Mouse (Mus musculus): ENCODE results near the gene Ippk. TPM values are rescaled to one million over a fixed set of nuclear protein-coding genes. Genes with fewer than 3 reads are reported as not detected.

Gene Ippk
- polyA plus RNA-seq, 1 experiment = 4.5 TPM

GRCm38 (mm10) chr13:49374730-49375129, 46.3 kb upstream of the Ippk start:
- Histone ChIP-seq H3K27me3 (ENCODE audit: control insufficient read depth, insufficient read depth, insufficient read length) (no peaks in the 10 kb centered on the region), H3ac (ENCODE audit: control insufficient read depth, insufficient read length) (no peak overlapping the region), H3K4me2 (ENCODE audit: low read depth) (no peak overlapping the region), H3K79me2 (ENCODE audit: control insufficient read depth, insufficient read depth) (peaks cover 55% of the 10 kb centered on the region), H3K36me3 (ENCODE audit: control insufficient read depth, insufficient read depth) (peaks cover 62% of the 10 kb centered on the region), H3K4me3 (no peak overlapping the region)
- TF ChIP-seq USF1 (IDR thresholded peaks at IDR 0.05; ENCODE audit: low read depth) = no peak
- no peak for TF ChIP-seq MYOD1 (IDR thresholded peaks at IDR 0.05; ENCODE audit: control insufficient read depth in 1 of 3, insufficient read length in 2 of 3, low read depth in 2 of 3)
- no peak for TF ChIP-seq POLR2AphosphoS2 (IDR thresholded peaks at IDR 0.05; ENCODE audit: insufficient read length, low read depth)
- no peak for TF ChIP-seq SRF (IDR thresholded peaks at IDR 0.05; ENCODE audit: control insufficient read depth, insufficient read length, low read depth)
- TF ChIP-seq E2F4 (IDR thresholded peaks at IDR 0.05; ENCODE audit: insufficient read depth) = no peak
- no peak for TF ChIP-seq POLR2A (IDR thresholded peaks at IDR 0.05; ENCODE audit: insufficient read length, low read depth)
- TF ChIP-seq TCF3 (IDR thresholded peaks at IDR 0.05; ENCODE audit: insufficient read length, low read depth) = no peak
- no peak for TF ChIP-seq TCF12 (IDR thresholded peaks at IDR 0.05; ENCODE audit: insufficient read depth, poor library complexity, severe bottlenecking)
- no peak for TF ChIP-seq MAX (IDR thresholded peaks at IDR 0.05; ENCODE audit: low read depth)

DNA sequence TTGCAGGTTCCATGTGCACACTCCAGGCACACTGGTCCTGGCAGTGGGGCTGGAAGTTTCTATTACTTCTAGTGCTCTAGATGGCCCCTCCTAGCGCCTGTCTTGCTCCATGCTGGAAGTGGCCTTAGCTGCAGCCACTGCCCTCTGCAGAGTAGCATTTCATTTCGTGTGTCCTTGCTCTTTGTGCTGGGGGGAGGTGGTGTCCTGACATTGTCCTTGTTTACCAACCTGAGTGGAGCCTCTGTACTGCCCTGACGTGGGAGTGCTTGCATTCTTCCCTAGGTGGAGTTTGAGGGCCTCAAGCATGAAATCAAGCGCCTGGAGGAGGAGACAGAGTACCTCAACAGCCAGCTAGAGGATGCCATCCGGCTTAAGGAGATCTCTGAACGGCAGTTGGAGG, 43.4 kb upstream of the Ippk start:
- no peaks in the 10 kb centered on the region for H3K27me3 ChIP-seq (ENCODE audit: control insufficient read depth, insufficient read depth, insufficient read length)
- TF ChIP-seq POLR2AphosphoS2 (IDR thresholded peaks at IDR 0.05; ENCODE audit: insufficient read length, low read depth) (no peak), SRF (IDR thresholded peaks at IDR 0.05; ENCODE audit: control insufficient read depth, insufficient read length, low read depth) (no peak), REST (IDR thresholded peaks at IDR 0.05; ENCODE audit: insufficient read depth, insufficient read length) (no peak), E2F4 (IDR thresholded peaks at IDR 0.05; ENCODE audit: insufficient read depth) (no peak), TCF3 (IDR thresholded peaks at IDR 0.05; ENCODE audit: insufficient read length, low read depth) (no peak)

DNA sequence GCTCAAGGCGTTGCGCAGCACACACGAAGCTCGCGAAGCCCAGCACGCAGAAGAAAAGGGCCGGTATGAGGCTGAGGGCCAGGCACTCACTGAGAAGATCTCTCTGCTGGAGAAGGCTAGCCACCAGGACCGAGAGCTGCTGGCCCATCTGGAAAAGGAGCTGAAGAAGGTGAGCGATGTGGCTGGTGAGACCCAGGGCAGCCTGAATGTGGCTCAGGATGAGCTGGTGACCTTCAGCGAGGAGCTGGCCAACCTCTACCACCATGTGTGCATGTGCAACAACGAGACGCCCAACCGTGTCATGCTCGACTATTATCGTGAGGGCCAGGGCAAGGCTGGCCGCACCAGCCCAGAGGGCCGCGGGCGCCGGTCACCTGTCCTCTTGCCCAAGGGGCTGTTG, 41.7 kb upstream of the Ippk start:
- H3K79me2 ChIP-seq (ENCODE audit: control insufficient read depth, insufficient read depth) = peaks cover 16% of the 10 kb centered on the region
- no peak overlapping the region for H3ac ChIP-seq (ENCODE audit: control insufficient read depth, insufficient read length)
- H3K4me3 ChIP-seq = no peak overlapping the region
- no peaks in the 10 kb centered on the region for H3K27me3 ChIP-seq (ENCODE audit: control insufficient read depth, insufficient read depth, insufficient read length)
- TF ChIP-seq TCF12 (IDR thresholded peaks at IDR 0.05; ENCODE audit: insufficient read depth, poor library complexity, severe bottlenecking) (no peak), POLR2AphosphoS2 (IDR thresholded peaks at IDR 0.05; ENCODE audit: insufficient read length, low read depth) (no peak), CEBPB (IDR thresholded peaks at IDR 0.05; ENCODE audit: insufficient read depth, poor library complexity, severe bottlenecking) (no peak), POLR2A (IDR thresholded peaks at IDR 0.05; ENCODE audit: insufficient read length, low read depth) (no peak), MYOD1 (IDR thresholded peaks at IDR 0.05; ENCODE audit: control insufficient read depth in 1 of 3, insufficient read length in 2 of 3, low read depth in 2 of 3) (no peak), MAX (IDR thresholded peaks at IDR 0.05; ENCODE audit: low read depth) (no peak), TCF3 (IDR thresholded peaks at IDR 0.05; ENCODE audit: insufficient read length, low read depth) (no peak), E2F4 (IDR thresholded peaks at IDR 0.05; ENCODE audit: insufficient read depth) (no peak), MYOG (IDR thresholded peaks at IDR 0.05; ENCODE audit: control insufficient read depth in 1 of 3, insufficient read depth in 1 of 3, insufficient read length in 2 of 3, low read depth in 2 of 3) (no peak), REST (IDR thresholded peaks at IDR 0.05; ENCODE audit: insufficient read depth, insufficient read length) (no peak), SRF (IDR thresholded peaks at IDR 0.05; ENCODE audit: control insufficient read depth, insufficient read length, low read depth) (no peak), USF1 (IDR thresholded peaks at IDR 0.05; ENCODE audit: low read depth) (no peak)
- H3K36me3 ChIP-seq (ENCODE audit: control insufficient read depth, insufficient read depth) = peaks cover 77% of the 10 kb centered on the region
- no peak overlapping the region for H3K4me2 ChIP-seq (ENCODE audit: low read depth)

More for the DNA sequence above, 43.4 kb upstream of the Ippk start:
- peaks cover 71% of the 10 kb centered on the region for H3K36me3 ChIP-seq (ENCODE audit: control insufficient read depth, insufficient read depth)
- peaks cover 33% of the 10 kb centered on the region for H3K79me2 ChIP-seq (ENCODE audit: control insufficient read depth, insufficient read depth)
- no peak overlapping the region for H3K4me3 ChIP-seq
- H3K4me2 ChIP-seq (ENCODE audit: low read depth) = no peak overlapping the region
- no peak overlapping the region for H3ac ChIP-seq (ENCODE audit: control insufficient read depth, insufficient read length)

- no peak overlapping the region for H3ac ChIP-seq (ENCODE audit: control insufficient read depth, insufficient read length)
- H3K79me2 ChIP-seq (ENCODE audit: control insufficient read depth, insufficient read depth) = peaks cover 4% of the 10 kb centered on the region
- peaks cover 67% of the 10 kb centered on the region for H3K36me3 ChIP-seq (ENCODE audit: control insufficient read depth, insufficient read depth)
- no peak overlapping the region for H3K4me2 ChIP-seq (ENCODE audit: low read depth)
- H3K27me3 ChIP-seq (ENCODE audit: control insufficient read depth, insufficient read depth, insufficient read length) = no peaks in the 10 kb centered on the region
- no peak for TF ChIP-seq MAX (IDR thresholded peaks at IDR 0.05; ENCODE audit: low read depth)
- TF ChIP-seq USF1 (IDR thresholded peaks at IDR 0.05; ENCODE audit: low read depth) = no peak
- TF ChIP-seq MYOG (IDR thresholded peaks at IDR 0.05; ENCODE audit: control insufficient read depth in 1 of 3, insufficient read depth in 1 of 3, insufficient read length in 2 of 3, low read depth in 2 of 3) = peak in 1 of 3 experiments; percentile 45
- no peak for TF ChIP-seq POLR2A (IDR thresholded peaks at IDR 0.05; ENCODE audit: insufficient read length, low read depth)
- peak; percentile 4 for TF ChIP-seq POLR2AphosphoS2 (IDR thresholded peaks at IDR 0.05; ENCODE audit: insufficient read length, low read depth)
- TF ChIP-seq MYOD1 (IDR thresholded peaks at IDR 0.05; ENCODE audit: control insufficient read depth in 1 of 3, insufficient read length in 2 of 3, low read depth in 2 of 3) = peak in 2 of 3 experiments; percentile 63 to 69
- TF ChIP-seq SRF (IDR thresholded peaks at IDR 0.05; ENCODE audit: control insufficient read depth, insufficient read length, low read depth) = no peak
- TF ChIP-seq CEBPB (IDR thresholded peaks at IDR 0.05; ENCODE audit: insufficient read depth, poor library complexity, severe bottlenecking) = no peak
- TF ChIP-seq TCF12 (IDR thresholded peaks at IDR 0.05; ENCODE audit: insufficient read depth, poor library complexity, severe bottlenecking) = no peak
- no peak for TF ChIP-seq TCF3 (IDR thresholded peaks at IDR 0.05; ENCODE audit: insufficient read length, low read depth)
- TF ChIP-seq E2F4 (IDR thresholded peaks at IDR 0.05; ENCODE audit: insufficient read depth) = no peak
- TF ChIP-seq REST (IDR thresholded peaks at IDR 0.05; ENCODE audit: insufficient read depth, insufficient read length) = no peak
- no peak overlapping the region for H3K4me3 ChIP-seq
Measured at GRCm38 (mm10) chr13:49381230-49381629, 39.8 kb upstream of the Ippk start.

DNA sequence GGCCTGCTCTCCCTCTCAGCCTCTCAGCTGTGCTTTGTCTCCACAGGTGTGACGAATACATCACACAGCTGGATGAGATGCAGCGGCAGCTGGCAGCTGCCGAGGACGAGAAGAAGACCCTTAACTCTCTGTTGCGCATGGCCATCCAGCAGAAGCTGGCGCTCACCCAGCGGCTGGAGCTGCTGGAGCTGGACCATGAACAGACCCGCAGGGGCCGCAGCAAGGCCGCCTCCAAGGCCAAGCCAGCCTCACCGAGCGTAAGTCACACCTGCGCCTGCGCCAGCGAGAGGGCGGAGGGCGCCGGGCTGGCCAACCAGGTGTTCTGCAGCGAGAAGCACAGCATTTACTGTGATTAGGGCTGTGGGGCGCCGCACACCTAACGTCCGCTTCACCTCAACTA, 38.1 kb upstream of the Ippk start:
- H3K4me3 ChIP-seq = no peak overlapping the region
- TF ChIP-seq POLR2AphosphoS2 (IDR thresholded peaks at IDR 0.05; ENCODE audit: insufficient read length, low read depth) (peak; percentile 55), REST (IDR thresholded peaks at IDR 0.05; ENCODE audit: insufficient read depth, insufficient read length) (no peak)
- no peaks in the 10 kb centered on the region for H3K27me3 ChIP-seq (ENCODE audit: control insufficient read depth, insufficient read depth, insufficient read length)
- H3ac ChIP-seq (ENCODE audit: control insufficient read depth, insufficient read length) = no peak overlapping the region
- no peak overlapping the region for H3K4me2 ChIP-seq (ENCODE audit: low read depth)
- peaks cover 4% of the 10 kb centered on the region for H3K79me2 ChIP-seq (ENCODE audit: control insufficient read depth, insufficient read depth)
- peaks cover 63% of the 10 kb centered on the region for H3K36me3 ChIP-seq (ENCODE audit: control insufficient read depth, insufficient read depth)

All from myocyte (in vitro differentiated cells).